Mouse (Mus musculus) neutrophil, adult 5-6 weeks (primary cell): ENCODE data around the gene Zfp598. TPM values are rescaled to one million over a fixed set of nuclear protein-coding genes. Genes with fewer than 3 reads are reported as not detected.

Experiments used
- ATAC-seq: fragments of 151-379, 151-347 bp; 2 replicates; pipeline ENCODE4 v1.8.0; 2017; ENCODE audit warnings: mild to moderate bottlenecking, moderate TSS enrichment; ENCODE audit not compliant: insufficient number of reproducible peaks, poor library complexity, low FRiP score, severe bottlenecking; ENCODE audit errors: extremely low read depth
- total RNA-seq: library from RNA; stranded (forward); fragments of 200-1000 nt; gene quantifications from 2 replicates; pipeline ENCODE4 v1.2.3, GENCODE M21; 2017

The Zfp598 gene
- total RNA-seq, 1 experiment from 2014 or later = 17.6 TPM

GRCm38 (mm10) chr17:24674277-24674676 lies 4.8 kb downstream of the Zfp598 start:
- ATAC-seq = no peak

- peak; percentile 71 for ATAC-seq
These were observed 6.7 kb downstream of the Zfp598 start for GRCm38 (mm10) chr17:24676187-24676586.

GRCm38 (mm10) chr17:24676877-24677276 lies 7.4 kb downstream of the Zfp598 start:
- ATAC-seq = no peak

- no peak for ATAC-seq
These were observed 8.1 kb downstream of the Zfp598 start for GRCm38 (mm10) chr17:24677500-24678080.

GRCm38 (mm10) chr17:24686514-24686913 lies 17.0 kb downstream of the Zfp598 start:
- ATAC-seq = peak; percentile 51; the same call in 1 of the 2 replicates

- ATAC-seq = peak; percentile 44; the same call in 1 of the 2 replicates
These were observed 17.7 kb downstream of the Zfp598 start for GRCm38 (mm10) chr17:24687146-24687595.

- no peak for ATAC-seq
These were observed 18.1 kb downstream of the Zfp598 start for GRCm38 (mm10) chr17:24687599-24687998.

GRCm38 (mm10) chr17:24689251-24690081 lies 20.0 kb downstream of the Zfp598 start, which contains the start of gene Syngr3:
Gene Syngr3 (minus strand): TSS chr17:24689955.
- no peak for ATAC-seq

- no peak for ATAC-seq
These were observed 22.9 kb downstream of the Zfp598 start for GRCm38 (mm10) chr17:24692385-24692784.

GRCm38 (mm10) chr17:24695326-24696010 lies 26.0 kb downstream of the Zfp598 start:
- no peak for ATAC-seq

GRCm38 (mm10) chr17:24696011-24696697 lies 26.7 kb downstream of the Zfp598 start, which contains the start of the genes Gfer and Noxo1:
Gene Gfer (minus strand): TSS chr17:24696156.
Gene Noxo1 (plus strand): TSS chr17:24696234.
- peak; percentile 56 for ATAC-seq

GRCm38 (mm10) chr17:24697985-24698384 lies 28.5 kb downstream of the Zfp598 start:
- no peak for ATAC-seq

- no peak for ATAC-seq
These were observed 29.2 kb downstream of the Zfp598 start for GRCm38 (mm10) chr17:24698715-24699114.

GRCm38 (mm10) chr17:24699473-24699872 lies 30.0 kb downstream of the Zfp598 start:
- ATAC-seq = no peak

GRCm38 (mm10) chr17:24701251-24701650 lies 31.8 kb downstream of the Zfp598 start:
- no peak for ATAC-seq

- no peak for ATAC-seq
These were observed 36.3 kb downstream of the Zfp598 start for GRCm38 (mm10) chr17:24705821-24706220.

- peak; percentile 89 for ATAC-seq
These were observed 37.7 kb downstream of the Zfp598 start, which contains the start of gene Tbl3 for GRCm38 (mm10) chr17:24706982-24707800. Gene Tbl3 (minus strand): TSS chr17:24707660.

- ATAC-seq = no peak
These were observed 38.4 kb downstream of the Zfp598 start for GRCm38 (mm10) chr17:24707801-24708425.
